Mouse (Mus musculus) lung, embryonic 14.5 days (tissue): ENCODE measurements around the gene Sync. TPM values are rescaled to one million over a fixed set of nuclear protein-coding genes. Genes with fewer than 3 reads are reported as not detected.

Experiments used
- ATAC-seq: fragments of 200-750 bp; cut with Nextera tagmentation; 2 replicates; pipeline ENCODE4 v1.8.0; 2017; ENCODE audit warnings: mild to moderate bottlenecking, moderate TSS enrichment, moderate library complexity; ENCODE audit not compliant: insufficient read depth
- DNase-seq: peaks from one replicate; pipeline ENCODE4 v3.0.0-alpha.2; 2015
- H3K27ac ChIP-seq: fragments of 300-500 bp; sonication (generic); 2 replicates; pipeline ENCODE4 v1.5.1; 2014; ENCODE audit warnings: low read depth, mild to moderate bottlenecking, moderate library complexity
- H3K27me3 ChIP-seq: fragments of 300-500 bp; sonication (generic); 2 replicates; pipeline ENCODE4 v1.6.1; 2014; ENCODE audit warnings: low read length, control low read depth; ENCODE audit not compliant: insufficient read depth
- H3K36me3 ChIP-seq: fragments of 300-500 bp; sonication (generic); 2 replicates; pipeline ENCODE4 v1.6.1; 2014; ENCODE audit warnings: control low read depth; ENCODE audit not compliant: insufficient read depth
- H3K4me1 ChIP-seq: fragments of 300-500 bp; sonication (generic); 2 replicates; pipeline ENCODE4 v1.6.1; 2014; ENCODE audit warnings: antibody characterized with exemption, control low read depth; ENCODE audit not compliant: insufficient read depth
- H3K4me2 ChIP-seq: fragments of 300-500 bp; sonication (generic); 2 replicates; pipeline ENCODE4 v1.6.1; 2014; ENCODE audit warnings: mild to moderate bottlenecking
- H3K4me3 ChIP-seq: fragments of 300-500 bp; sonication (generic); 2 replicates; pipeline ENCODE4 v1.5.1; 2014; ENCODE audit warnings: low read depth, low read length
- H3K9ac ChIP-seq: fragments of 300-500 bp; sonication (generic); 2 replicates; pipeline ENCODE4 v1.6.1; 2014
- H3K9me3 ChIP-seq: fragments of 300-500 bp; sonication (generic); 2 replicates; pipeline ENCODE4 v1.6.1; 2016; ENCODE audit warnings: low read depth, low read length, control low read depth
- CTCF ChIP-seq: IDR thresholded peaks from 2 replicates; pipeline ENCODE4 v1.5.1; 2016; ENCODE audit warnings: antibody characterized with exemption, low read depth
- WGBS: fragments of 180-500 bp; shearing (Covaris S2); extraction: QIAGEN DNeasy Blood & Tissue Kit; methylation state at CpG from one replicate; pipeline ENCODE4 v1.1.7; 2014; 5-methylcytosine and 5-hydroxymethylcytosine counted together
- polyA plus RNA-seq: library from polyadenylated mRNA; unstranded; fragments of >200 nt; fragmentation: Nextera tagmentation; extraction: Ambion mirVana; gene quantifications from 2 replicates; pipeline ENCODE4 v1.2.1, GENCODE M21; 2014

Gene Sync
- polyA plus RNA-seq, 1 experiment from 2014 or later = 0.33 TPM

DNA sequence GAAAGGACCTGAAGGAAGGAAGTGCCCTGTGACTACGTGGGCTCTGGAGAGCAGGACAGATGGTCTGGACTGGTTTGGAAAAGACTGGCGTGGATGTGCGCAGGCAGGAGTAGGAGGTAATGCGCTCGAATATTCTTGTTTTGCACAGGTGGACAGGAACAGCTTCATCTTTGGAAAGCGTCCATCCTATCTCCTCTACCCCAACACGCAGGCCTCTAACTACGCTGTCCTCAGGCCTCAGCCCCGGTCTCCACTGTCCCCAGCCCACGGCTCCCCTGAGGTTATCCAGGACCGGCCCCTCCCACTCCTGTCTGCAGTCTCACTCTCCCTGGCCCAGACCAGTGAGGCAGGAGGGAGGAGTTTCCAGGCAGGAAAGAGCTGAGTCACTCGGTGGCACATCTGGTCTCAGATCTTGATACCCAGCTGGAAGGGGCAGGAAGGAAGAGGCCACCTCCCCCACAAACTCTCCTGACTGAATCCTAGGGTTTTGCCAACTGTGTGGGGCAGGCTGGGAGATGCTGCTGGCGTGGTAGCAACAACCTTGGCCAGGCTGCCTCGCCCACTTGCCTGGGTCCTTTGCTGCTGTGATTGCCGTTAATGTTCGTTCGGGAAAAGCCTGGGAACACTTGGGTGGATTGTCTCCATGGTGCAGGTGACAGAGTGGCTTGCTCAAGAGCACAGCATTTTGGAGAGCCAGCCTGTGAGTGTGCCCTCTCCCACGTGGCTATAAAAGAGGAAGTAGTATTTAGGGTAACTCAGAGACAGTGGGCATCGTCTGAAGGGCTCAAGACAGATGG, 24.0 kb upstream of the Sync start:
- ATAC-seq (peak; percentile 88), DNase-seq (peak; percentile 74)
- Histone ChIP-seq H3K9ac (no peak overlapping the region), H3K4me1 (0 out of 2 replicates have a peak, but pooled peaks cover 8% of the 10 kb centered on the region), H3K4me2 (peak overlapping the region; percentile 27; the same call in 1 of the 2 replicates), H3K36me3 (no peaks in the 10 kb centered on the region), H3K27me3 (no peaks in the 10 kb centered on the region; the same call in 1 of the 2 replicates), H3K4me3 (no peak overlapping the region), H3K27ac (peak overlapping the region; percentile 58; the same call in 1 of the 2 replicates), H3K9me3 (no peaks in the 10 kb centered on the region)
- WGBS = 25% methylated on average over 19 of the region's 19 CpGs
- TF ChIP-seq CTCF = no peak

- no peak overlapping the region for H3K4me2 ChIP-seq
- DNase-seq = no peak
- no peaks in the 10 kb centered on the region for H3K27me3 ChIP-seq
- WGBS = 80% methylated on average over 4 of the region's 4 CpGs
- H3K27ac ChIP-seq = no peak overlapping the region
- no peak overlapping the region for H3K9ac ChIP-seq
- no peak overlapping the region for H3K4me3 ChIP-seq
- H3K36me3 ChIP-seq = no peaks in the 10 kb centered on the region
- ATAC-seq = no peak
- H3K9me3 ChIP-seq = no peaks in the 10 kb centered on the region
- 0 out of 2 replicates have a peak, but pooled peaks cover 6% of the 10 kb centered on the region for H3K4me1 ChIP-seq
- no peak for TF ChIP-seq CTCF
Observed at GRCm38 (mm10) chr4:129266191-129266590, 21.2 kb upstream of the Sync start.

- 0 out of 2 replicates have a peak, but pooled peaks cover 6% of the 10 kb centered on the region for H3K4me1 ChIP-seq
- DNase-seq = peak; percentile 49
- H3K36me3 ChIP-seq = no peaks in the 10 kb centered on the region
- H3K4me3 ChIP-seq = no peak overlapping the region
- 69% methylated on average over 5 of the region's 5 CpGs for WGBS
- no peak overlapping the region for H3K4me2 ChIP-seq
- no peak for ATAC-seq
- no peak overlapping the region for H3K27ac ChIP-seq
- H3K9ac ChIP-seq = no peak overlapping the region
- no peaks in the 10 kb centered on the region for H3K9me3 ChIP-seq
- TF ChIP-seq CTCF = no peak
- no peaks in the 10 kb centered on the region for H3K27me3 ChIP-seq
Observed at GRCm38 (mm10) chr4:129266821-129267220, 20.6 kb upstream of the Sync start.

DNA sequence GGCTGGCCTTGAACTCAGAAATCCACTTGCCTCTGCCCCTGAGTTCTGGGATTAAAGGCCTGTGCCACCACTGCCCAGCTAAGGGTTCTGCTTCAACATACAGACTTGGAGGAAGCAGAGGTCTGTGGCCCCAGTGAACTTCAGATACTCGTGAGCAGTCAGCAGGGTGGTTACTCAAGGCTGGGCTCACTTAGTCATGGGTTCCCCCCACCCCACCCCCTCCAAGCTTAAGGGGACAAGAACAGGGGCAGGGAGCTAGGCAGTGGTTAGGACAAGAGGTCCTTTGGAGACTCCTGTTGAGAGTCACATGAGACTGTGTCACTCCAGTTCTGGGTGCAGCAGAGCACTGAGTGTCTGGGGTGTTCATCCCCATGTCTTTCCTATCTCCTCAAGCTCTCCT, 18.7 kb upstream of the Sync start:
- Histone ChIP-seq H3K36me3 (no peaks in the 10 kb centered on the region), H3K9ac (no peak overlapping the region), H3K27ac (no peak overlapping the region), H3K4me2 (no peak overlapping the region), H3K9me3 (no peaks in the 10 kb centered on the region), H3K4me1 (no peaks in the 10 kb centered on the region), H3K27me3 (no peaks in the 10 kb centered on the region), H3K4me3 (no peak overlapping the region)
- WGBS = 59% methylated on average over 1 of the region's 1 CpGs
- DNase-seq (no peak), ATAC-seq (no peak)
- TF ChIP-seq CTCF = no peak

DNA sequence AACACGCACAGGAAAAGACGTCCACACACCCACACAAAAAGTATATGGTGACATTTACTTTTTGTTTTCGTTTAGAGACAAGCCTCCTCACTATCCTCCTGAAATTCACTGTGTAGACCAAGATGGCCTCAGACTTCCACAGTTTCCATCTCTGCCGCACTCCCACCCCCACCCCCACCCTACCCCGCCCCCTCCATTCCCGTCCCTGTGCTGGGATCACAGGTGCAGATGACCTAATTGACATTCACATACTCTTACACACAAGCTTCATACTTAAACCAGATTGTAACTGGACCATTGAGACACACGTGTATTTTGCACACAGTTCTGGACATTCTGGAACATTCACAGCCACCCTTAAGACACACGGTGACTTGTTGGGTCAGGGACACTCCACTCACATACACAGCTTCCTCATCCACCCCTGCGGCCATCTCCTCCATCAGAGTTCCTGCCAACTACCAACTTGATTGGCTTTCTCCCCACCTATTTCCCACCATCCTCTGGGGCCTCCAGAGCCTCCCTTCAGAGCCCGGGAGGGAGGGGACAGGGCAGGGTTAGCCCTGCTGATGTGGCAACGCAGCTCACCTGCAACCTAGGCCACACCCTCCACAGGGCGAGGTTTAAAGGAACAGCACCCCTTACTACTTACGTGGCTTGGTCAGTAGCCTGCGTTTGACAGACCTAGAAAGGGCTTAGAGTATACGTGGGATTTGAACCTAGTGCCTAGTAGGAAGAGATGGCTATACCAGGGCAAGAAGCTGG, 15.2 kb upstream of the Sync start:
- Histone ChIP-seq H3K4me3 (no peak overlapping the region), H3K36me3 (no peaks in the 10 kb centered on the region), H3K9me3 (no peaks in the 10 kb centered on the region), H3K4me1 (no peaks in the 10 kb centered on the region), H3K9ac (no peak overlapping the region), H3K27ac (peak overlapping the region; percentile 42; the same call in 1 of the 2 replicates), H3K27me3 (no peaks in the 10 kb centered on the region), H3K4me2 (peak overlapping the region; percentile 44)
- ATAC-seq (peak; percentile 76), DNase-seq (peak; percentile 67)
- 22% methylated on average over 15 of the region's 15 CpGs for WGBS
- no peak for TF ChIP-seq CTCF

GRCm38 (mm10) chr4:129272756-129273046, 14.7 kb upstream of the Sync start:
- Histone ChIP-seq H3K27me3 (no peaks in the 10 kb centered on the region), H3K4me2 (peak overlapping the region; percentile 44), H3K4me1 (no peaks in the 10 kb centered on the region), H3K9ac (no peak overlapping the region), H3K9me3 (no peaks in the 10 kb centered on the region), H3K36me3 (no peaks in the 10 kb centered on the region), H3K4me3 (no peak overlapping the region), H3K27ac (peak overlapping the region; percentile 30; the same call in 1 of the 2 replicates)
- TF ChIP-seq CTCF = peak; percentile 60
- peak; percentile 57 for ATAC-seq
- DNase-seq = peak; percentile 87
- 37% methylated on average over 5 of the region's 5 CpGs for WGBS

GRCm38 (mm10) chr4:129276453-129276865, 11.0 kb upstream of the Sync start:
- no peak overlapping the region for H3K4me3 ChIP-seq
- no peaks in the 10 kb centered on the region for H3K4me1 ChIP-seq
- 1% methylated on average over 18 of the region's 18 CpGs for WGBS
- ATAC-seq (peak; percentile 60), DNase-seq (peak; percentile 95)
- peak; percentile 100 for TF ChIP-seq CTCF
- H3K36me3 ChIP-seq = no peaks in the 10 kb centered on the region
- no peak overlapping the region for H3K4me2 ChIP-seq
- no peak overlapping the region for H3K9ac ChIP-seq
- no peak overlapping the region for H3K27ac ChIP-seq
- H3K9me3 ChIP-seq = no peaks in the 10 kb centered on the region
- H3K27me3 ChIP-seq = no peaks in the 10 kb centered on the region
